In genomic region chr2:120539778-120540208, GRCm38 (mm10) we compare ENCODE assay signal across 9 mouse cellular contexts. TPM values are rescaled to one million over a fixed set of nuclear protein-coding genes. Genes with fewer than 3 reads are reported as not detected.
DNase-seq lines count a peak whose midpoint lies in the region; ATAC-seq and TF ChIP-seq lines count a peak whose summit lies in the region.
"Had no signal": no experiment of that assay in that cellular context is flagged by ENCODE, and none has a peak within 500 bp of the region (broad histone marks: within the 10 kb centered on the region; RNA-seq: fewer than 3 reads in every experiment).

No protein-coding gene starts in this region.

- 0 out of 2 replicates have a peak overlapping the region, but pooled peaks have one; percentile 7 for H3K27ac ChIP-seq in midbrain, embryonic 12.5 days (replicated peaks)
- H3K27ac ChIP-seq in midbrain, embryonic 11.5 days (ENCODE audit: low read depth, low read length): no peak overlapping the region
- H3K27ac ChIP-seq in embryonic facial prominence, embryonic 12.5 days: no peak overlapping the region
- peak overlapping the region; percentile 93 for H3K27ac ChIP-seq in heart, embryonic 12.5 days (ENCODE audit: poor library complexity, severe bottlenecking)
- H3K27ac ChIP-seq in kidney, embryonic 16.5 days (ENCODE audit: low read length): peak overlapping the region; percentile 71
- no peak overlapping the region for H3K27ac ChIP-seq in liver, embryonic 14.5 days

- peaks cover 19% of the 10 kb centered on the region for H3K36me3 ChIP-seq in midbrain, embryonic 12.5 days
- H3K36me3 ChIP-seq in midbrain, embryonic 11.5 days (ENCODE audit: control insufficient read depth, insufficient read depth, low read length): peaks cover 10% of the 10 kb centered on the region; the same call in 1 of the 2 replicates
- peaks cover 25% of the 10 kb centered on the region for H3K36me3 ChIP-seq in embryonic facial prominence, embryonic 12.5 days
- H3K36me3 ChIP-seq in heart, embryonic 12.5 days: peaks cover 26% of the 10 kb centered on the region
- H3K36me3 ChIP-seq in kidney, embryonic 16.5 days (ENCODE audit: insufficient read depth, low read length): peaks cover 14% of the 10 kb centered on the region
- peaks cover 12% of the 10 kb centered on the region for H3K36me3 ChIP-seq in liver, embryonic 14.5 days (replicated peaks; ENCODE audit: control insufficient read depth, insufficient read depth, low read depth)

- TF ChIP-seq EP300 in liver, embryonic 14.5 days (IDR thresholded peaks at IDR 0.05; ENCODE audit: low read depth): no peak

- DNase-seq in midbrain, embryonic 11.5 days (ENCODE audit: low spot score, missing footprints): no peak
- peak; percentile 17 to 25 (median 20) for DNase-seq in liver, embryonic 14.5 days (ENCODE audit: low read depth in 3 of 3, low spot score in 3 of 3)

- no peaks in the 10 kb centered on the region for H3K9me3 ChIP-seq in midbrain, embryonic 12.5 days
- H3K9me3 ChIP-seq in midbrain, embryonic 11.5 days (ENCODE audit: control insufficient read depth, low read length): no peaks in the 10 kb centered on the region
- no peaks in the 10 kb centered on the region for H3K9me3 ChIP-seq in embryonic facial prominence, embryonic 12.5 days
- no peaks in the 10 kb centered on the region for H3K9me3 ChIP-seq in heart, embryonic 12.5 days (replicated peaks)
- H3K9me3 ChIP-seq in kidney, embryonic 16.5 days (ENCODE audit: low read length): no peaks in the 10 kb centered on the region
- H3K9me3 ChIP-seq in liver, embryonic 14.5 days (ENCODE audit: control insufficient read depth, low read length): no peaks in the 10 kb centered on the region
- H3K9me3 ChIP-seq: megakaryocyte, embryonic 14.5 days had no signal

- no peak for TF ChIP-seq CTCF in liver, embryonic 14.5 days (IDR thresholded peaks at IDR 0.05; ENCODE audit: low read depth)

- no peaks in the 10 kb centered on the region for H3K27me3 ChIP-seq in midbrain, embryonic 12.5 days
- H3K27me3 ChIP-seq in midbrain, embryonic 11.5 days (ENCODE audit: control insufficient read depth, insufficient read depth, low read length): no peaks in the 10 kb centered on the region
- H3K27me3 ChIP-seq in embryonic facial prominence, embryonic 12.5 days: no peaks in the 10 kb centered on the region
- no peaks in the 10 kb centered on the region for H3K27me3 ChIP-seq in heart, embryonic 12.5 days (replicated peaks)
- H3K27me3 ChIP-seq in kidney, embryonic 16.5 days (ENCODE audit: insufficient read depth, low read length): no peaks in the 10 kb centered on the region
- H3K27me3 ChIP-seq in liver, embryonic 14.5 days (ENCODE audit: control insufficient read depth, insufficient read depth, low read length): no peaks in the 10 kb centered on the region
- H3K27me3 ChIP-seq: megakaryocyte, embryonic 14.5 days had no signal

- ATAC-seq in midbrain, embryonic 12.5 days (ENCODE audit: low FRiP score, low read depth): 0 out of 2 replicates have a peak, but pooled peaks have one; percentile 38
- no peak for ATAC-seq in midbrain, embryonic 11.5 days (ENCODE audit: low FRiP score)
- peak; percentile 60; the same call in 1 of the 2 replicates for ATAC-seq in embryonic facial prominence, embryonic 12.5 days (ENCODE audit: insufficient number of reproducible peaks, insufficient read depth, low FRiP score, low TSS enrichment)
- peak; percentile 87 for ATAC-seq in heart, embryonic 12.5 days (ENCODE audit: insufficient number of reproducible peaks, low FRiP score)
- ATAC-seq in kidney, embryonic 16.5 days (ENCODE audit: low FRiP score, low TSS enrichment): peak; percentile 81; the same call in 1 of the 2 replicates
- peak; percentile 41; the same call in 1 of the 2 replicates for ATAC-seq in liver, embryonic 14.5 days (ENCODE audit: insufficient read depth)
- peak; percentile 85 for ATAC-seq in neutrophil, adult 5-6 weeks (ENCODE audit: extremely low read depth, insufficient number of reproducible peaks, low FRiP score, poor library complexity, severe bottlenecking)
- no peak for ATAC-seq in megakaryocyte-erythroid progenitor cell, adult 5-6 weeks (replicated peaks; ENCODE audit: low FRiP score, low TSS enrichment, poor library complexity, severe bottlenecking)

- 52% methylated on average over 1 of the region's 1 CpGs for WGBS in midbrain, embryonic 12.5 days
- WGBS in midbrain, embryonic 11.5 days: 79% methylated on average over 1 of the region's 1 CpGs
- WGBS in embryonic facial prominence, embryonic 12.5 days: 30% methylated on average over 1 of the region's 1 CpGs
- 5% methylated on average over 1 of the region's 1 CpGs for WGBS in heart, embryonic 12.5 days
- WGBS in kidney, embryonic 16.5 days: 10% methylated on average over 1 of the region's 1 CpGs
- 66% methylated on average over 1 of the region's 1 CpGs for WGBS in liver, embryonic 14.5 days (ENCODE audit: insufficient replicate concordance)

- no peak overlapping the region for H3K4me3 ChIP-seq in midbrain, embryonic 12.5 days
- H3K4me3 ChIP-seq in midbrain, embryonic 11.5 days (ENCODE audit: low read depth, low read length): no peak overlapping the region
- no peak overlapping the region for H3K4me3 ChIP-seq in embryonic facial prominence, embryonic 12.5 days
- peak overlapping the region; percentile 36 for H3K4me3 ChIP-seq in heart, embryonic 12.5 days
- no peak overlapping the region for H3K4me3 ChIP-seq in kidney, embryonic 16.5 days (ENCODE audit: low read length)
- no peak overlapping the region for H3K4me3 ChIP-seq in liver, embryonic 14.5 days (ENCODE audit: insufficient read depth in 1 of 2, low read depth in 2 of 2, low read length in 2 of 2)

- H3K9ac ChIP-seq in midbrain, embryonic 12.5 days (replicated peaks): no peak overlapping the region
- no peak overlapping the region for H3K9ac ChIP-seq in midbrain, embryonic 11.5 days (ENCODE audit: low read length)
- no peak overlapping the region for H3K9ac ChIP-seq in embryonic facial prominence, embryonic 12.5 days
- no peak overlapping the region for H3K9ac ChIP-seq in heart, embryonic 12.5 days
- no peak overlapping the region for H3K9ac ChIP-seq in kidney, embryonic 16.5 days (replicated peaks; ENCODE audit: low read length)
- no peak overlapping the region for H3K9ac ChIP-seq in liver, embryonic 14.5 days (replicated peaks)

- H3K4me1 ChIP-seq in midbrain, embryonic 12.5 days: 0 out of 2 replicates have a peak, but pooled peaks cover 9% of the 10 kb centered on the region
- no peaks in the 10 kb centered on the region for H3K4me1 ChIP-seq in midbrain, embryonic 11.5 days (ENCODE audit: control insufficient read depth, insufficient read depth, low read length)
- peaks cover 7% of the 10 kb centered on the region; the same call in 1 of the 2 replicates for H3K4me1 ChIP-seq in embryonic facial prominence, embryonic 12.5 days
- peaks cover 15% of the 10 kb centered on the region for H3K4me1 ChIP-seq in heart, embryonic 12.5 days (replicated peaks)
- H3K4me1 ChIP-seq in kidney, embryonic 16.5 days (ENCODE audit: insufficient read depth, low read length): no peaks in the 10 kb centered on the region
- H3K4me1 ChIP-seq in liver, embryonic 14.5 days (replicated peaks; ENCODE audit: control insufficient read depth in 2 of 2, insufficient read depth in 2 of 2, low read length in 1 of 2): peaks cover 0 to 3% of the 10 kb centered on the region in 2 experiments; a peak in 1 of 4 replicates

- H3K4me2 ChIP-seq in midbrain, embryonic 12.5 days (replicated peaks): no peak overlapping the region
- H3K4me2 ChIP-seq in midbrain, embryonic 11.5 days: no peak overlapping the region
- H3K4me2 ChIP-seq in embryonic facial prominence, embryonic 12.5 days (replicated peaks): no peak overlapping the region
- H3K4me2 ChIP-seq in heart, embryonic 12.5 days: peak overlapping the region; percentile 65
- H3K4me2 ChIP-seq in kidney, embryonic 16.5 days (replicated peaks; ENCODE audit: low read depth, low read length): peak overlapping the region; percentile 19; the same call in 1 of the 2 replicates
- no peak overlapping the region for H3K4me2 ChIP-seq in liver, embryonic 14.5 days (ENCODE audit: low read depth)

RNA-seq across cellular contexts. Expression of gene Zfp106, which starts 23.9 kb away (rescaled TPM):
- 63.6 and 66.4 TPM in 2 replicates for polyA plus RNA-seq in midbrain, embryonic 12.5 days (2016; fragmentation: Nextera tagmentation; extraction: Ambion mirVana)
- polyA plus RNA-seq in midbrain, embryonic 11.5 days (2014; fragmentation: Nextera tagmentation; extraction: Ambion mirVana): 56.2 and 62.4 TPM in 2 replicates
- polyA plus RNA-seq in embryonic facial prominence, embryonic 12.5 days (2016; fragmentation: Nextera tagmentation; extraction: Ambion mirVana): 57.0 and 59.0 TPM in 2 replicates
- polyA plus RNA-seq in heart, embryonic 12.5 days (2016; fragmentation: Nextera tagmentation; extraction: Ambion mirVana): 60.2 and 61.3 TPM in 2 replicates
- 45.5 and 50.7 TPM in 2 replicates for polyA plus RNA-seq in kidney, embryonic 16.5 days (2015; fragmentation: Nextera tagmentation; extraction: Ambion mirVana)
- 10.3 and 13.8 TPM in 2 replicates for polyA plus RNA-seq in liver, embryonic 14.5 days (2012; rRNA removed)
- polyA plus RNA-seq in liver, embryonic 14.5 days (2014; fragmentation: Nextera tagmentation; extraction: Ambion mirVana): 19.1 and 19.9 TPM in 2 replicates
- total RNA-seq in neutrophil, adult 5-6 weeks (2017): 174 and 184 TPM in 2 replicates
- total RNA-seq in megakaryocyte-erythroid progenitor cell, adult 5-6 weeks (2014; fragmentation: Nextera tagmentation): 96.8 and 100 TPM in 2 replicates
- total RNA-seq in megakaryocyte-erythroid progenitor cell, adult 5-6 weeks (2017): 98.7 and 126 TPM in 2 replicates

RNA-seq across cellular contexts. Expression of gene Snap23, which starts 27.7 kb away (rescaled TPM):
- polyA plus RNA-seq in midbrain, embryonic 12.5 days (2016; fragmentation: Nextera tagmentation; extraction: Ambion mirVana): 34.9 and 38.1 TPM in 2 replicates
- 45.6 and 52.3 TPM in 2 replicates for polyA plus RNA-seq in midbrain, embryonic 11.5 days (2014; fragmentation: Nextera tagmentation; extraction: Ambion mirVana)
- polyA plus RNA-seq in embryonic facial prominence, embryonic 12.5 days (2016; fragmentation: Nextera tagmentation; extraction: Ambion mirVana): 56.4 and 60.7 TPM in 2 replicates
- polyA plus RNA-seq in heart, embryonic 12.5 days (2016; fragmentation: Nextera tagmentation; extraction: Ambion mirVana): 57.5 and 59.2 TPM in 2 replicates
- 55.2 and 57.4 TPM in 2 replicates for polyA plus RNA-seq in kidney, embryonic 16.5 days (2015; fragmentation: Nextera tagmentation; extraction: Ambion mirVana)
- polyA plus RNA-seq in liver, embryonic 14.5 days (2012; rRNA removed): 10.7 and 15.6 TPM in 2 replicates
- 23.5 and 23.9 TPM in 2 replicates for polyA plus RNA-seq in liver, embryonic 14.5 days (2014; fragmentation: Nextera tagmentation; extraction: Ambion mirVana)
- total RNA-seq in neutrophil, adult 5-6 weeks (2017): 618 and 662 TPM in 2 replicates
- total RNA-seq in megakaryocyte-erythroid progenitor cell, adult 5-6 weeks (2014; fragmentation: Nextera tagmentation): 57.8 and 76.4 TPM in 2 replicates
- total RNA-seq in megakaryocyte-erythroid progenitor cell, adult 5-6 weeks (2017): 136 and 161 TPM in 2 replicates

Comparison
In these comparisons a context has a peak if more than half of its experiments do, and no peak if none do; other contexts are left out.
1. ATAC-seq: peak in midbrain, embryonic 12.5 days (single experiment), embryonic facial prominence, embryonic 12.5 days (single experiment), heart, embryonic 12.5 days (single experiment), kidney, embryonic 16.5 days (single experiment), liver, embryonic 14.5 days (single experiment) and neutrophil, adult 5-6 weeks (single experiment); none in midbrain, embryonic 11.5 days (single experiment) and megakaryocyte-erythroid progenitor cell, adult 5-6 weeks (single experiment).
2. H3K27ac ChIP-seq: peak in midbrain, embryonic 12.5 days (single experiment), heart, embryonic 12.5 days (single experiment) and kidney, embryonic 16.5 days (single experiment); none in midbrain, embryonic 11.5 days (single experiment), embryonic facial prominence, embryonic 12.5 days (single experiment) and liver, embryonic 14.5 days (single experiment).
3. H3K4me2 ChIP-seq: peak in heart, embryonic 12.5 days (single experiment) and kidney, embryonic 16.5 days (single experiment); none in midbrain, embryonic 12.5 days (single experiment), midbrain, embryonic 11.5 days (single experiment), embryonic facial prominence, embryonic 12.5 days (single experiment) and liver, embryonic 14.5 days (single experiment).